Mouse (Mus musculus): ENCODE measurements at regions not wholly inside any gene's neighbourhood (a gene's known extent, or its start where the extent isn't known, plus 50 kb on each side); places are given as distances from the start of the nearest gene placed in this dataset.
"Not testable (repeated sequence)": the region's sequence is repeated elsewhere in the genome, so short reads cannot be mapped to it uniquely, and the experiment has no call there.

- no peak overlapping the region for H3K9ac ChIP-seq
- H3K27ac ChIP-seq, result no peak overlapping the region
- peak; percentile 85 for DNase-seq (ENCODE audit: low spot score)
- H3K36me3 ChIP-seq (replicated peaks; ENCODE audit: control insufficient read depth, insufficient read depth), result no peaks in the 10 kb centered on the region
- no peak overlapping the region for H3K4me3 ChIP-seq (replicated peaks; ENCODE audit: low read length)
- H3K27me3 ChIP-seq (ENCODE audit: control insufficient read depth, insufficient read depth, low read length), result no peaks in the 10 kb centered on the region
- peak; percentile 87; the same call in 1 of the 2 replicates for ATAC-seq (ENCODE audit: low FRiP score)
- H3K4me1 ChIP-seq (replicated peaks; ENCODE audit: control insufficient read depth, insufficient read depth, low read length), result no peaks in the 10 kb centered on the region
- WGBS, result 32% methylated on average over 16 of the region's 16 CpGs
- no peaks in the 10 kb centered on the region for H3K9me3 ChIP-seq (ENCODE audit: control insufficient read depth, low read length)
- peak overlapping the region; percentile 25; the same call in 1 of the 2 replicates for H3K4me2 ChIP-seq (replicated peaks)
Observed at GRCm38 (mm10) chr4:8084954-8085639, 153.7 kb downstream of the Car8 start.

- DNase-seq (ENCODE audit: low spot score) (no peak), ATAC-seq (ENCODE audit: low FRiP score) (no peak)
- Histone ChIP-seq H3K9me3 (ENCODE audit: control insufficient read depth, low read length) (no peaks in the 10 kb centered on the region), H3K36me3 (replicated peaks; ENCODE audit: control insufficient read depth, insufficient read depth) (no peaks in the 10 kb centered on the region), H3K27me3 (ENCODE audit: control insufficient read depth, insufficient read depth, low read length) (no peaks in the 10 kb centered on the region), H3K9ac (no peak overlapping the region), H3K4me1 (replicated peaks; ENCODE audit: control insufficient read depth, insufficient read depth, low read length) (no peaks in the 10 kb centered on the region), H3K4me3 (replicated peaks; ENCODE audit: low read length) (no peak overlapping the region), H3K27ac (no peak overlapping the region), H3K4me2 (replicated peaks) (no peak overlapping the region)
- 53% methylated on average over 4 of the region's 4 CpGs for WGBS
Observed at GRCm38 (mm10) chr4:8079349-8079748, 159.5 kb downstream of the Car8 start.

- WGBS, result 81% methylated on average over 6 of the region's 6 CpGs
- Histone ChIP-seq H3K36me3 (replicated peaks; ENCODE audit: control insufficient read depth, insufficient read depth) (no peaks in the 10 kb centered on the region), H3K4me1 (replicated peaks; ENCODE audit: control insufficient read depth, insufficient read depth, low read length) (no peaks in the 10 kb centered on the region), H3K9me3 (ENCODE audit: control insufficient read depth, low read length) (no peaks in the 10 kb centered on the region), H3K4me2 (replicated peaks) (no peak overlapping the region), H3K27me3 (ENCODE audit: control insufficient read depth, insufficient read depth, low read length) (no peaks in the 10 kb centered on the region), H3K4me3 (replicated peaks; ENCODE audit: low read length) (no peak overlapping the region), H3K27ac (no peak overlapping the region), H3K9ac (no peak overlapping the region)
- DNase-seq (ENCODE audit: low spot score) (no peak), ATAC-seq (ENCODE audit: low FRiP score) (no peak)
Observed at GRCm38 (mm10) chr4:8072989-8073573, 165.8 kb downstream of the Car8 start.

- DNase-seq (ENCODE audit: low spot score); H3K36me3 ChIP-seq (replicated peaks; ENCODE audit: control insufficient read depth, insufficient read depth); H3K4me2 ChIP-seq (replicated peaks); H3K27me3 ChIP-seq (ENCODE audit: control insufficient read depth, insufficient read depth, low read length); H3K4me3 ChIP-seq (replicated peaks; ENCODE audit: low read length); H3K4me1 ChIP-seq (replicated peaks; ENCODE audit: control insufficient read depth, insufficient read depth, low read length); H3K9me3 ChIP-seq (ENCODE audit: control insufficient read depth, low read length); H3K27ac ChIP-seq; ATAC-seq (ENCODE audit: low FRiP score); H3K9ac ChIP-seq: not testable (repeated sequence)
Observed at GRCm38 (mm10) chr4:8070693-8071092, 168.1 kb downstream of the Car8 start.

GRCm38 (mm10) chr4:8068086-8068485, 170.8 kb downstream of the Car8 start:
- Histone ChIP-seq H3K36me3 (replicated peaks; ENCODE audit: control insufficient read depth, insufficient read depth) (no peaks in the 10 kb centered on the region), H3K9ac (no peak overlapping the region), H3K4me3 (replicated peaks; ENCODE audit: low read length) (no peak overlapping the region), H3K4me1 (replicated peaks; ENCODE audit: control insufficient read depth, insufficient read depth, low read length) (no peaks in the 10 kb centered on the region), H3K27ac (no peak overlapping the region), H3K4me2 (replicated peaks) (no peak overlapping the region), H3K27me3 (ENCODE audit: control insufficient read depth, insufficient read depth, low read length) (no peaks in the 10 kb centered on the region), H3K9me3 (ENCODE audit: control insufficient read depth, low read length) (no peaks in the 10 kb centered on the region)
- no peak for ATAC-seq (ENCODE audit: low FRiP score)
- WGBS, result 61% methylated on average over 2 of the region's 2 CpGs
- DNase-seq (ENCODE audit: low spot score), result no peak

GRCm38 (mm10) chr4:8041776-8042175, 197.1 kb downstream of the Car8 start:
- Histone ChIP-seq H3K4me1 (replicated peaks; ENCODE audit: control insufficient read depth, insufficient read depth, low read length) (no peaks in the 10 kb centered on the region), H3K9me3 (ENCODE audit: control insufficient read depth, low read length) (peaks cover 20% of the 10 kb centered on the region; the same call in 1 of the 2 replicates)
- WGBS, result 18% methylated on average over 4 of the region's 4 CpGs

GRCm38 (mm10) chr4:8037863-8038262, 201.0 kb downstream of the Car8 start:
- Histone ChIP-seq H3K4me2 (replicated peaks) (no peak overlapping the region), H3K27ac (no peak overlapping the region), H3K4me1 (replicated peaks; ENCODE audit: control insufficient read depth, insufficient read depth, low read length) (no peaks in the 10 kb centered on the region), H3K9me3 (ENCODE audit: control insufficient read depth, low read length) (peaks cover 21% of the 10 kb centered on the region; the same call in 1 of the 2 replicates), H3K27me3 (ENCODE audit: control insufficient read depth, insufficient read depth, low read length) (no peaks in the 10 kb centered on the region), H3K4me3 (replicated peaks; ENCODE audit: low read length) (no peak overlapping the region), H3K9ac (no peak overlapping the region), H3K36me3 (replicated peaks; ENCODE audit: control insufficient read depth, insufficient read depth) (no peaks in the 10 kb centered on the region)
- 95% methylated on average over 1 of the region's 1 CpGs for WGBS
- ATAC-seq (ENCODE audit: low FRiP score) (no peak), DNase-seq (ENCODE audit: low spot score) (no peak)

More at GRCm38 (mm10) chr4:8041776-8042175, 197.1 kb downstream of the Car8 start:
- H3K27ac ChIP-seq, result no peak overlapping the region
- no peak for ATAC-seq (ENCODE audit: low FRiP score)
- no peak overlapping the region for H3K4me2 ChIP-seq (replicated peaks)
- no peak overlapping the region for H3K9ac ChIP-seq
- H3K4me3 ChIP-seq (replicated peaks; ENCODE audit: low read length), result no peak overlapping the region
- H3K36me3 ChIP-seq (replicated peaks; ENCODE audit: control insufficient read depth, insufficient read depth), result no peaks in the 10 kb centered on the region
- H3K27me3 ChIP-seq (ENCODE audit: control insufficient read depth, insufficient read depth, low read length), result no peaks in the 10 kb centered on the region
- no peak for DNase-seq (ENCODE audit: low spot score)

GRCm38 (mm10) chr4:8033402-8033801, 205.4 kb downstream of the Car8 start:
- not testable (repeated sequence) for H3K9ac ChIP-seq; H3K4me1 ChIP-seq (replicated peaks; ENCODE audit: control insufficient read depth, insufficient read depth, low read length); H3K4me2 ChIP-seq (replicated peaks); ATAC-seq (ENCODE audit: low FRiP score); H3K9me3 ChIP-seq (ENCODE audit: control insufficient read depth, low read length); H3K36me3 ChIP-seq (replicated peaks; ENCODE audit: control insufficient read depth, insufficient read depth); DNase-seq (ENCODE audit: low spot score); H3K27me3 ChIP-seq (ENCODE audit: control insufficient read depth, insufficient read depth, low read length); H3K27ac ChIP-seq; H3K4me3 ChIP-seq (replicated peaks; ENCODE audit: low read length)
- WGBS, result 82% methylated on average over 1 of the region's 1 CpGs

GRCm38 (mm10) chr4:8005155-8005554, 233.7 kb downstream of the Car8 start:
- WGBS, result 13% methylated on average over 1 of the region's 1 CpGs
- ATAC-seq (ENCODE audit: low FRiP score) (peak; percentile 68), DNase-seq (ENCODE audit: low spot score) (peak; percentile 75)
- no peak overlapping the region for H3K4me3 ChIP-seq (replicated peaks; ENCODE audit: low read length)
- H3K27ac ChIP-seq, result no peak overlapping the region
- no peak overlapping the region for H3K9ac ChIP-seq
- no peaks in the 10 kb centered on the region for H3K4me1 ChIP-seq (replicated peaks; ENCODE audit: control insufficient read depth, insufficient read depth, low read length)
- no peaks in the 10 kb centered on the region for H3K9me3 ChIP-seq (ENCODE audit: control insufficient read depth, low read length)
- no peak overlapping the region for H3K4me2 ChIP-seq (replicated peaks)
- H3K36me3 ChIP-seq (replicated peaks; ENCODE audit: control insufficient read depth, insufficient read depth), result no peaks in the 10 kb centered on the region
- no peaks in the 10 kb centered on the region for H3K27me3 ChIP-seq (ENCODE audit: control insufficient read depth, insufficient read depth, low read length)
